Mouse (Mus musculus) MEL (cell line): ENCODE measurements at regions not wholly inside any gene's neighbourhood (a gene's known extent, or its start where the extent isn't known, plus 50 kb on each side); places are given as distances from the start of the nearest gene placed in this dataset.

Experiments used
- CTCF ChIP-seq, 3 experiments: IDR thresholded peaks in 2 of 3; conservative IDR thresholded peaks in 1 of 3; 2 replicates each; pipeline ENCODE4 v1.5.1; 2011 to 2012; ENCODE audit warnings: low read length in 3 of 3, low read depth in 2 of 3, mild to moderate bottlenecking in 2 of 3, improper control_type of control experiment in 1 of 3, inconsistent platforms in 1 of 3, mixed read lengths in 1 of 3, moderate library complexity in 1 of 3; ENCODE audit not compliant: control insufficient read depth in 1 of 3, insufficient read depth in 1 of 3, poor library complexity in 1 of 3, severe bottlenecking in 1 of 3
- EP300 ChIP-seq, 2 experiments: IDR thresholded peaks; 2 replicates each; pipeline ENCODE4 v1.6.1; 2011; ENCODE audit warnings: improper control_type of control experiment in 2 of 2, low read length in 2 of 2, low read depth in 1 of 2, mild to moderate bottlenecking in 1 of 2
- GATA1 ChIP-seq: IDR thresholded peaks from 2 replicates; pipeline ENCODE4 v1.6.1; 2011; ENCODE audit warnings: low read depth, low read length, improper control_type of control experiment
- MAFK ChIP-seq: IDR thresholded peaks from 2 replicates; pipeline ENCODE4 v1.6.1; 2011; ENCODE audit warnings: low read depth, mild to moderate bottlenecking, low read length, improper control_type of control experiment, borderline replicate concordance
- MYC ChIP-seq: IDR thresholded peaks from 2 replicates; pipeline ENCODE4 v1.6.1; 2011; ENCODE audit warnings: low read depth, mild to moderate bottlenecking, low read length, improper control_type of control experiment, moderate library complexity
- POLR2A ChIP-seq, 2 experiments: IDR thresholded peaks; 2 replicates each; pipeline ENCODE4 v1.6.1; 2011 to 2012; ENCODE audit warnings: low read length in 2 of 2, mild to moderate bottlenecking in 2 of 2, control low read depth in 1 of 2, improper control_type of control experiment in 1 of 2, low read depth in 1 of 2, moderate library complexity in 1 of 2; ENCODE audit not compliant: control insufficient read depth in 1 of 2, insufficient read depth in 1 of 2, poor library complexity in 1 of 2
- TAL1 ChIP-seq: IDR thresholded peaks from 2 replicates; pipeline ENCODE4 v1.6.1; 2012; ENCODE audit warnings: mild to moderate bottlenecking, inconsistent platforms, low read length, moderate library complexity, mixed read lengths

GRCm38 (mm10) chr13:102036001-102036400 lies 268.0 kb upstream of the Pik3r1 start:
- no peak for TF ChIP-seq TAL1
- no peak for TF ChIP-seq GATA1
- TF ChIP-seq CTCF (IDR thresholded peaks at IDR 0.05 in 2 of 3, conservative IDR thresholded peaks at IDR 0.05 in 1 of 3; ENCODE audit: control insufficient read depth in 1 of 3, insufficient read depth in 1 of 3, low read depth in 2 of 3, low read length in 3 of 3, poor library complexity in 1 of 3, severe bottlenecking in 1 of 3): no peak
- TF ChIP-seq POLR2A (IDR thresholded peaks at IDR 0.05; ENCODE audit: control insufficient read depth in 1 of 2, insufficient read depth in 1 of 2, low read depth in 1 of 2, low read length in 2 of 2, poor library complexity in 1 of 2): no peak
- no peak for TF ChIP-seq EP300 (IDR thresholded peaks at IDR 0.05; ENCODE audit: low read depth in 1 of 2, low read length in 2 of 2)
- TF ChIP-seq MYC: no peak
- TF ChIP-seq MAFK: no peak
